Mouse (Mus musculus) myocyte (in vitro differentiated cells): ENCODE measurements around the gene Lrp2bp. TPM values are rescaled to one million over a fixed set of nuclear protein-coding genes. Genes with fewer than 3 reads are reported as not detected.

ENCODE experiments used
- H3K27me3 ChIP-seq: one replicate; pipeline ENCODE4 v1.6.1; 2011; ENCODE audit not compliant: control insufficient read depth, insufficient read depth, insufficient read length
- H3K36me3 ChIP-seq: one replicate; pipeline ENCODE4 v1.6.1; 2011; ENCODE audit not compliant: control insufficient read depth, insufficient read depth
- H3K4me2 ChIP-seq: one replicate; pipeline ENCODE4 v1.6.1; 2011; ENCODE audit warnings: low read depth, control low read depth
- H3K4me3 ChIP-seq: one replicate; pipeline ENCODE4 v1.5.1; 2011; ENCODE audit warnings: mild to moderate bottlenecking, control low read depth, moderate library complexity
- H3K79me2 ChIP-seq: one replicate; pipeline ENCODE4 v1.6.1; 2011; ENCODE audit not compliant: control insufficient read depth, insufficient read depth
- H3ac ChIP-seq: one replicate; pipeline ENCODE4 v1.6.1; 2011; ENCODE audit not compliant: control insufficient read depth, insufficient read length
- CEBPB ChIP-seq: IDR thresholded peaks from 2 replicates; pipeline ENCODE4 v1.6.1; 2011; ENCODE audit warnings: mild to moderate bottlenecking, moderate library complexity; ENCODE audit not compliant: poor library complexity, insufficient read depth, severe bottlenecking
- E2F4 ChIP-seq: IDR thresholded peaks from one replicate; pipeline ENCODE4 v1.6.1; 2011; ENCODE audit warnings: mild to moderate bottlenecking, control low read depth, moderate library complexity; ENCODE audit not compliant: insufficient read depth
- MAX ChIP-seq: IDR thresholded peaks from one replicate; pipeline ENCODE4 v1.6.1; 2011; ENCODE audit warnings: low read depth, mild to moderate bottlenecking, control low read depth
- MYOD1 ChIP-seq, 3 experiments: IDR thresholded peaks; one replicate each; pipeline ENCODE4 v1.6.1; 2011; ENCODE audit warnings: control low read depth in 2 of 3, low read depth in 2 of 3, mild to moderate bottlenecking in 2 of 3, moderate library complexity in 1 of 3; ENCODE audit not compliant: insufficient read length in 2 of 3, control insufficient read depth in 1 of 3
- MYOG ChIP-seq, 3 experiments: IDR thresholded peaks; one replicate each; pipeline ENCODE4 v1.6.1; 2011; ENCODE audit warnings: control low read depth in 2 of 3, low read depth in 2 of 3, mild to moderate bottlenecking in 2 of 3; ENCODE audit not compliant: insufficient read length in 2 of 3, control insufficient read depth in 1 of 3, insufficient read depth in 1 of 3
- POLR2A ChIP-seq: IDR thresholded peaks from one replicate; pipeline ENCODE4 v1.6.1; 2011; ENCODE audit warnings: low read depth, mild to moderate bottlenecking, control low read depth, moderate library complexity; ENCODE audit not compliant: insufficient read length
- POLR2AphosphoS2 ChIP-seq: IDR thresholded peaks from one replicate; pipeline ENCODE4 v1.6.1; 2011; ENCODE audit warnings: low read depth, control low read depth; ENCODE audit not compliant: insufficient read length
- REST ChIP-seq: IDR thresholded peaks from one replicate; pipeline ENCODE4 v1.6.1; 2011; ENCODE audit warnings: mild to moderate bottlenecking, control low read depth, moderate library complexity; ENCODE audit not compliant: insufficient read depth, insufficient read length
- SRF ChIP-seq: IDR thresholded peaks from one replicate; pipeline ENCODE4 v1.6.1; 2011; ENCODE audit warnings: low read depth; ENCODE audit not compliant: control insufficient read depth, insufficient read length
- TCF12 ChIP-seq: IDR thresholded peaks from one replicate; pipeline ENCODE4 v1.6.1; 2011; ENCODE audit warnings: mild to moderate bottlenecking, control low read depth; ENCODE audit not compliant: poor library complexity, insufficient read depth, severe bottlenecking
- TCF3 ChIP-seq: IDR thresholded peaks from one replicate; pipeline ENCODE4 v1.6.1; 2011; ENCODE audit warnings: low read depth, control low read depth; ENCODE audit not compliant: insufficient read length
- USF1 ChIP-seq: IDR thresholded peaks from one replicate; pipeline ENCODE4 v1.6.1; 2011; ENCODE audit warnings: low read depth, mild to moderate bottlenecking, control low read depth, moderate library complexity
- polyA plus RNA-seq: library from polyadenylated mRNA; unstranded; fragments of >200 nt; fragmentation: generic; extraction: Trizol; gene quantifications from one replicate; pipeline ENCODE4 v1.2.1, GENCODE M21; 2012; ENCODE audit warnings: missing spikeins

Lrp2bp gene
- polyA plus RNA-seq, 1 experiment = 0.08 TPM

- no peak overlapping the region for H3K4me3 ChIP-seq
- H3K27me3 ChIP-seq = no peaks in the 10 kb centered on the region
- no peak overlapping the region for H3K4me2 ChIP-seq
- TF ChIP-seq SRF = no peak
- no peak for TF ChIP-seq REST
- no peak for TF ChIP-seq MYOD1 (IDR thresholded peaks at IDR 0.05; ENCODE audit: control insufficient read depth in 1 of 3, insufficient read length in 2 of 3, low read depth in 2 of 3)
- no peak for TF ChIP-seq TCF3
- no peak for TF ChIP-seq USF1
- TF ChIP-seq MYOG (IDR thresholded peaks at IDR 0.05; ENCODE audit: control insufficient read depth in 1 of 3, insufficient read depth in 1 of 3, insufficient read length in 2 of 3, low read depth in 2 of 3) = no peak
- no peak for TF ChIP-seq POLR2A
- TF ChIP-seq MAX = no peak
- TF ChIP-seq CEBPB = no peak
- TF ChIP-seq TCF12 = no peak
- H3K79me2 ChIP-seq = no peaks in the 10 kb centered on the region
- no peaks in the 10 kb centered on the region for H3K36me3 ChIP-seq
- H3ac ChIP-seq = no peak overlapping the region
These were observed 23.7 kb downstream of the Lrp2bp start for GRCm38 (mm10) chr8:46022758-46023157.

- TF ChIP-seq TCF3 (no peak), REST (no peak), MYOD1 (IDR thresholded peaks at IDR 0.05; ENCODE audit: control insufficient read depth in 1 of 3, insufficient read length in 2 of 3, low read depth in 2 of 3) (no peak), USF1 (no peak), MYOG (IDR thresholded peaks at IDR 0.05; ENCODE audit: control insufficient read depth in 1 of 3, insufficient read depth in 1 of 3, insufficient read length in 2 of 3, low read depth in 2 of 3) (no peak)
- Histone ChIP-seq H3ac (no peak overlapping the region), H3K4me2 (no peak overlapping the region), H3K27me3 (no peaks in the 10 kb centered on the region), H3K4me3 (no peak overlapping the region), H3K79me2 (no peaks in the 10 kb centered on the region), H3K36me3 (no peaks in the 10 kb centered on the region)
These were observed 25.3 kb downstream of the Lrp2bp start for GRCm38 (mm10) chr8:46024392-46024791.

GRCm38 (mm10) chr8:46036217-46036616 lies 37.1 kb downstream of the Lrp2bp start:
- H3K27me3 ChIP-seq = no peaks in the 10 kb centered on the region
- no peak overlapping the region for H3K4me2 ChIP-seq
- H3K4me3 ChIP-seq = no peak overlapping the region
- H3ac ChIP-seq = no peak overlapping the region
- TF ChIP-seq TCF3 (no peak), REST (no peak), CEBPB (no peak), POLR2A (no peak), E2F4 (no peak), USF1 (no peak), MYOG (IDR thresholded peaks at IDR 0.05; ENCODE audit: control insufficient read depth in 1 of 3, insufficient read depth in 1 of 3, insufficient read length in 2 of 3, low read depth in 2 of 3) (no peak), MYOD1 (IDR thresholded peaks at IDR 0.05; ENCODE audit: control insufficient read depth in 1 of 3, insufficient read length in 2 of 3, low read depth in 2 of 3) (no peak), SRF (no peak), TCF12 (no peak), MAX (no peak), POLR2AphosphoS2 (no peak)
- H3K36me3 ChIP-seq = peaks cover 12% of the 10 kb centered on the region
- no peaks in the 10 kb centered on the region for H3K79me2 ChIP-seq

- Histone ChIP-seq H3K79me2 (no peaks in the 10 kb centered on the region), H3K27me3 (no peaks in the 10 kb centered on the region), H3K4me2 (no peak overlapping the region), H3K4me3 (no peak overlapping the region), H3K36me3 (peaks cover 13% of the 10 kb centered on the region), H3ac (no peak overlapping the region)
- no peak for TF ChIP-seq SRF
- TF ChIP-seq CEBPB = no peak
- TF ChIP-seq POLR2AphosphoS2 = no peak
- TF ChIP-seq MYOD1 (IDR thresholded peaks at IDR 0.05; ENCODE audit: control insufficient read depth in 1 of 3, insufficient read length in 2 of 3, low read depth in 2 of 3) = no peak
- no peak for TF ChIP-seq USF1
- TF ChIP-seq POLR2A = no peak
These were observed 40.6 kb downstream of the Lrp2bp start for GRCm38 (mm10) chr8:46039666-46040065.

- TF ChIP-seq USF1 (no peak), TCF3 (no peak), MYOG (IDR thresholded peaks at IDR 0.05; ENCODE audit: control insufficient read depth in 1 of 3, insufficient read depth in 1 of 3, insufficient read length in 2 of 3, low read depth in 2 of 3) (no peak), REST (no peak), MYOD1 (IDR thresholded peaks at IDR 0.05; ENCODE audit: control insufficient read depth in 1 of 3, insufficient read length in 2 of 3, low read depth in 2 of 3) (no peak), POLR2A (no peak), E2F4 (no peak), SRF (no peak), TCF12 (no peak)
- peaks cover 15% of the 10 kb centered on the region for H3K36me3 ChIP-seq
- H3ac ChIP-seq = no peak overlapping the region
- H3K4me2 ChIP-seq = no peak overlapping the region
- H3K27me3 ChIP-seq = no peaks in the 10 kb centered on the region
- H3K79me2 ChIP-seq = no peaks in the 10 kb centered on the region
- H3K4me3 ChIP-seq = no peak overlapping the region
These were observed 41.2 kb downstream of the Lrp2bp start for GRCm38 (mm10) chr8:46040260-46040659.
